Mouse (Mus musculus) adipose tissue, adult 10 weeks (tissue): Measurements from ENCODE around the gene Gm12695. TPM values are rescaled to one million over a fixed set of nuclear protein-coding genes. Genes with fewer than 3 reads are reported as not detected.

ENCODE experiments used
- polyA plus RNA-seq: library from polyadenylated mRNA; stranded (reverse); fragments of 350-450 nt; fragmentation: Illumina TruSeq; extraction: RNeasy Lipid Tissue Mini Kit (QIAGEN cat#74804); gene quantifications from one replicate; pipeline ENCODE4 v1.2.3, GENCODE M21; 2014; ENCODE audit warnings: low read depth, low replicate concordance

The Gm12695 gene
- 0.36 TPM for polyA plus RNA-seq

GRCm38 (mm10) chr4:96785086-96785485 lies at the start of gene Gm12695:
Gm12695 (minus strand) TSS chr4:96785186.

Other genes starting within 250 kb of the Gm12695 start
- 13.1 TPM for gene Cyp2j6, start 231.5 kb downstream of the Gm12695 start, polyA plus RNA-seq
- 6.6 TPM for gene Cyp2j9, start 193.6 kb downstream of the Gm12695 start, polyA plus RNA-seq
- gene Cyp2j5, start 121.0 kb downstream of the Gm12695 start, polyA plus RNA-seq = not detected